Mouse (Mus musculus) spleen, adult 2 months (tissue): ENCODE measurements around the gene Gdi2.

Experiments used
- CTCF ChIP-seq: fragments of 200-500 bp; IDR thresholded peaks from 2 replicates; pipeline ENCODE4 v1.5.1; 2011; ENCODE audit warnings: mild to moderate bottlenecking, inconsistent platforms; ENCODE audit not compliant: insufficient read depth, insufficient read length, insufficient replicate concordance; ENCODE audit errors: extremely low read depth
- POLR2A ChIP-seq: fragments of 200-500 bp; IDR thresholded peaks from 2 replicates; pipeline ENCODE4 v1.6.1; 2011; ENCODE audit warnings: low read depth, low read length, inconsistent platforms

GRCm38 (mm10) chr13:3495526-3495925, 42.3 kb upstream of the Gdi2 start:
- TF ChIP-seq POLR2A (no peak), CTCF (no peak)
